ENCODE assay signal across 7 mouse cellular contexts in the genomic region with DNA sequence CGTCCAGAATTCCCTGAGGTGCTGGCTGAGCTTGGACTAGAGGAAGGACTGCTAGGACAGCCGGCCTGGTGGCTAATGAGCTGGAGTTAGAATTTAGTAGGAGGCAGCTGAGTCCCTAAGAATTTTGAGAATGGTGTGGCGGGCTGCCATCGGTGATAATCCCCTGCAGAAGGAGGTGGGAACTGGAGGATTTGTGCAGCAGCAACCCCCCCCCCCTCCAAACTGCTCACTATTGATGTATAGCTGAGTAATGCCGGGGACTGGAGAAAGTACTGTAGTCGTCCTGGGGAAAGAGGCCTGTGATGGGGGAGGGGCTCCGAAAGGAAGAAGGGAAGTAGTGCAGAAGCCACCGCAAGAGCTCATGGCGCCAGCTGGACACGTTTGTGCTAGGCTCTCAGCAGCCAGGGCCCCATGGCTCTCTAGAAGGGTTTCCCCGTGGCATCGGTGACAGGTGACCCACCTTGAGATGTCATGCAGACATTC. TPM values are rescaled to one million over a fixed set of nuclear protein-coding genes. Genes with fewer than 3 reads are reported as not detected.
DNase-seq lines count a peak whose midpoint lies in the region; ATAC-seq lines count a peak whose summit lies in the region.

No protein-coding gene starts in this region.

- H3K27ac ChIP-seq in neural tube, embryonic 11.5 days (ENCODE audit: low read depth, low read length), result no peak overlapping the region
- H3K27ac ChIP-seq in forebrain, embryonic 12.5 days, result no peak overlapping the region
- H3K27ac ChIP-seq in limb, embryonic 13.5 days, result no peak overlapping the region

- H3K36me3 ChIP-seq in neural tube, embryonic 11.5 days (ENCODE audit: control insufficient read depth, insufficient read depth, low read length), result no peaks in the 10 kb centered on the region
- H3K36me3 ChIP-seq in forebrain, embryonic 12.5 days (replicated peaks), result no peaks in the 10 kb centered on the region
- no peaks in the 10 kb centered on the region for H3K36me3 ChIP-seq in limb, embryonic 13.5 days

- ATAC-seq in neural tube, embryonic 11.5 days (ENCODE audit: insufficient read depth, low FRiP score, low TSS enrichment), result no peak
- ATAC-seq in forebrain, embryonic 12.5 days (ENCODE audit: low FRiP score), result no peak
- no peak for ATAC-seq in limb, embryonic 13.5 days (ENCODE audit: low FRiP score, low read depth)
- ATAC-seq in frontal cortex, adult (ENCODE audit: low TSS enrichment), result no peak

- H3K4me2 ChIP-seq in neural tube, embryonic 11.5 days (ENCODE audit: low read depth), result no peak overlapping the region
- peak overlapping the region; percentile 13; the same call in 1 of the 2 replicates for H3K4me2 ChIP-seq in forebrain, embryonic 12.5 days
- H3K4me2 ChIP-seq in limb, embryonic 13.5 days (replicated peaks), result peak overlapping the region; percentile 96

- H3K9me3 ChIP-seq in neural tube, embryonic 11.5 days (ENCODE audit: control insufficient read depth, low read length), result no peaks in the 10 kb centered on the region
- no peaks in the 10 kb centered on the region for H3K9me3 ChIP-seq in forebrain, embryonic 12.5 days
- no peaks in the 10 kb centered on the region for H3K9me3 ChIP-seq in limb, embryonic 13.5 days

- H3K4me1 ChIP-seq in neural tube, embryonic 11.5 days (ENCODE audit: control insufficient read depth, insufficient read depth, low read length), result peaks cover 9% of the 10 kb centered on the region; the same call in 1 of the 2 replicates
- peaks cover 33% of the 10 kb centered on the region for H3K4me1 ChIP-seq in forebrain, embryonic 12.5 days
- peaks cover 32% of the 10 kb centered on the region for H3K4me1 ChIP-seq in limb, embryonic 13.5 days

- H3K4me3 ChIP-seq in neural tube, embryonic 11.5 days (ENCODE audit: low read depth, low read length), result no peak overlapping the region
- 0 out of 2 replicates have a peak overlapping the region, but pooled peaks have one; percentile 56 for H3K4me3 ChIP-seq in forebrain, embryonic 12.5 days (replicated peaks)
- peak overlapping the region; percentile 54; the same call in 1 of the 2 replicates for H3K4me3 ChIP-seq in limb, embryonic 13.5 days

- H3K9ac ChIP-seq in neural tube, embryonic 11.5 days (ENCODE audit: low read length), result no peak overlapping the region
- no peak overlapping the region for H3K9ac ChIP-seq in forebrain, embryonic 12.5 days
- no peak overlapping the region for H3K9ac ChIP-seq in limb, embryonic 13.5 days

- 14% methylated on average over 12 of the region's 12 CpGs for WGBS in neural tube, embryonic 11.5 days
- 10% methylated on average over 12 of the region's 12 CpGs for WGBS in forebrain, embryonic 12.5 days
- WGBS in limb, embryonic 13.5 days, result 10% methylated on average over 12 of the region's 12 CpGs

- H3K27me3 ChIP-seq in neural tube, embryonic 11.5 days (ENCODE audit: control insufficient read depth, insufficient read depth, low read length), result peaks cover 51% of the 10 kb centered on the region
- peaks cover 73% of the 10 kb centered on the region for H3K27me3 ChIP-seq in forebrain, embryonic 12.5 days
- peaks cover 85% of the 10 kb centered on the region for H3K27me3 ChIP-seq in limb, embryonic 13.5 days

- DNase-seq in neural tube, embryonic 11.5 days (ENCODE audit: low spot score), result peak; percentile 20
- DNase-seq in neural tube, embryonic 10.5 days (ENCODE audit: extremely low spot score, low spot score), result no peak
- peak; percentile 31 for DNase-seq in retina, embryonic 14.5 days (ENCODE audit: low spot score)
- no peak for DNase-seq in testis, postnatal 14 days (ENCODE audit: low spot score)

RNA-seq across cellular contexts. Expression of a gene that starts 2.6 kb away (rescaled TPM):
- 0.66 and 1.2 TPM in 2 replicates for polyA plus RNA-seq in neural tube, embryonic 11.5 days (2014; fragmentation: Nextera tagmentation; extraction: Ambion mirVana)
- polyA plus RNA-seq in forebrain, embryonic 12.5 days (2016; fragmentation: Nextera tagmentation; extraction: Ambion mirVana), result 0.31 and 0.42 TPM in 2 replicates
- 2.4 and 2.7 TPM in 2 replicates for polyA plus RNA-seq in limb, embryonic 13.5 days (2015; fragmentation: Nextera tagmentation; extraction: Ambion mirVana)

Comparison
In these comparisons a context has a peak if more than half of its experiments do, and no peak if none do; other contexts are left out.
1. DNase-seq: peak in neural tube, embryonic 11.5 days (single experiment) and retina, embryonic 14.5 days (single experiment); none in neural tube, embryonic 10.5 days (single experiment) and testis, postnatal 14 days (single experiment).